Mouse (Mus musculus) heart, embryonic 16.5 days (tissue): Measurements from ENCODE around the gene Dglucy. TPM values are rescaled to one million over a fixed set of nuclear protein-coding genes. Genes with fewer than 3 reads are reported as not detected.

ENCODE experiments used
- ATAC-seq: fragments of 200-750 bp; cut with Nextera tagmentation; replicated peaks from 2 replicates; pipeline ENCODE4 v1.8.0; 2017; ENCODE audit warnings: moderate number of reproducible peaks; ENCODE audit not compliant: insufficient read depth, low FRiP score; ENCODE audit errors: extremely low read depth
- H3K27ac ChIP-seq: fragments of 300-500 bp; sonication (generic); 2 replicates; pipeline ENCODE4 v1.5.1; 2014; ENCODE audit warnings: mild to moderate bottlenecking, low read length, control low read depth, moderate library complexity
- H3K27me3 ChIP-seq: fragments of 300-500 bp; sonication (generic); 2 replicates; pipeline ENCODE4 v1.6.1; 2014; ENCODE audit warnings: low read length, mixed read lengths; ENCODE audit not compliant: control insufficient read depth, insufficient read depth
- H3K36me3 ChIP-seq: fragments of 300-500 bp; sonication (generic); 2 replicates; pipeline ENCODE4 v1.6.1; 2014; ENCODE audit not compliant: control insufficient read depth, insufficient read depth
- H3K4me1 ChIP-seq: fragments of 300-500 bp; sonication (generic); 2 replicates; pipeline ENCODE4 v1.6.1; 2014; ENCODE audit warnings: low read length, mixed read lengths; ENCODE audit not compliant: control insufficient read depth, insufficient read depth
- H3K4me2 ChIP-seq: fragments of 300-500 bp; sonication (generic); 2 replicates; pipeline ENCODE4 v1.6.1; 2014; ENCODE audit warnings: low read depth, mild to moderate bottlenecking, control low read depth, low read length
- H3K4me3 ChIP-seq: fragments of 300-500 bp; sonication (generic); 2 replicates; pipeline ENCODE4 v1.5.1; 2014; ENCODE audit warnings: mild to moderate bottlenecking, control low read depth, low read length
- H3K9ac ChIP-seq: fragments of 300-500 bp; sonication (generic); 2 replicates; pipeline ENCODE4 v1.6.1; 2014; ENCODE audit warnings: low read length, control low read depth
- H3K9me3 ChIP-seq: fragments of 300-500 bp; sonication (generic); replicated peaks from 2 replicates; pipeline ENCODE4 v1.6.1; 2016; ENCODE audit warnings: low read length; ENCODE audit not compliant: control insufficient read depth
- WGBS: fragments of 180-500 bp; shearing (Covaris S2); extraction: QIAGEN DNeasy Blood & Tissue Kit; methylation state at CpG from one replicate; pipeline ENCODE4 v1.1.7; 2014; 5-methylcytosine and 5-hydroxymethylcytosine counted together
- polyA plus RNA-seq: library from polyadenylated mRNA; unstranded; fragments of >200 nt; fragmentation: Nextera tagmentation; extraction: Ambion mirVana; gene quantifications from 2 replicates; pipeline ENCODE4 v1.2.1, GENCODE M21; 2015

Dglucy gene
- polyA plus RNA-seq, 1 experiment from 2014 or later: 6.3 TPM

- no peaks in the 10 kb centered on the region for H3K27me3 ChIP-seq
- no peaks in the 10 kb centered on the region for H3K36me3 ChIP-seq
- no peaks in the 10 kb centered on the region for H3K4me1 ChIP-seq
- ATAC-seq: no peak
- no peak overlapping the region for H3K4me2 ChIP-seq
- no peak overlapping the region for H3K4me3 ChIP-seq
- H3K9ac ChIP-seq: no peak overlapping the region
- no peak overlapping the region for H3K27ac ChIP-seq
- H3K9me3 ChIP-seq: no peaks in the 10 kb centered on the region
- WGBS: 71% methylated on average over 4 of the region's 4 CpGs
Observed at GRCm38 (mm10) chr12:100757427-100757826, 21.4 kb upstream of the Dglucy start.

GRCm38 (mm10) chr12:100762663-100763425, 16.0 kb upstream of the Dglucy start:
- H3K36me3 ChIP-seq: no peaks in the 10 kb centered on the region
- H3K27ac ChIP-seq: no peak overlapping the region
- H3K4me3 ChIP-seq: no peak overlapping the region
- no peak for ATAC-seq
- H3K27me3 ChIP-seq: no peaks in the 10 kb centered on the region
- H3K4me1 ChIP-seq: no peaks in the 10 kb centered on the region
- no peaks in the 10 kb centered on the region for H3K9me3 ChIP-seq
- H3K9ac ChIP-seq: no peak overlapping the region
- 65% methylated on average over 11 of the region's 11 CpGs for WGBS
- H3K4me2 ChIP-seq: no peak overlapping the region

- Histone ChIP-seq H3K36me3 (no peaks in the 10 kb centered on the region), H3K9ac (no peak overlapping the region), H3K27ac (no peak overlapping the region), H3K27me3 (no peaks in the 10 kb centered on the region), H3K4me3 (no peak overlapping the region), H3K9me3 (no peaks in the 10 kb centered on the region), H3K4me2 (no peak overlapping the region), H3K4me1 (no peaks in the 10 kb centered on the region)
- 51% methylated on average over 13 of the region's 13 CpGs for WGBS
- ATAC-seq: no peak
Observed at GRCm38 (mm10) chr12:100764329-100765018, 14.4 kb upstream of the Dglucy start.

GRCm38 (mm10) chr12:100769871-100770270, 9.0 kb upstream of the Dglucy start:
- no peaks in the 10 kb centered on the region for H3K27me3 ChIP-seq
- H3K4me3 ChIP-seq: no peak overlapping the region
- no peaks in the 10 kb centered on the region for H3K36me3 ChIP-seq
- 83% methylated on average over 6 of the region's 6 CpGs for WGBS
- no peaks in the 10 kb centered on the region for H3K9me3 ChIP-seq
- no peak overlapping the region for H3K9ac ChIP-seq
- H3K4me2 ChIP-seq: no peak overlapping the region
- no peak for ATAC-seq
- H3K4me1 ChIP-seq: peaks cover 4% of the 10 kb centered on the region
- H3K27ac ChIP-seq: no peak overlapping the region

- 55% methylated on average over 3 of the region's 3 CpGs for WGBS
- H3K9me3 ChIP-seq: no peaks in the 10 kb centered on the region
Observed at GRCm38 (mm10) chr12:100770765-100771164, 8.1 kb upstream of the Dglucy start.

GRCm38 (mm10) chr12:100772230-100772984, 6.5 kb upstream of the Dglucy start:
- Histone ChIP-seq H3K27me3 (no peaks in the 10 kb centered on the region), H3K9me3 (no peaks in the 10 kb centered on the region), H3K4me3 (no peak overlapping the region), H3K27ac (no peak overlapping the region), H3K4me1 (peaks cover 4% of the 10 kb centered on the region), H3K9ac (no peak overlapping the region), H3K4me2 (no peak overlapping the region), H3K36me3 (no peaks in the 10 kb centered on the region)
- ATAC-seq: no peak
- 19% methylated on average over 7 of the region's 7 CpGs for WGBS

More at GRCm38 (mm10) chr12:100770765-100771164, 8.1 kb upstream of the Dglucy start:
- ATAC-seq: no peak
- Histone ChIP-seq H3K9ac (no peak overlapping the region), H3K4me2 (no peak overlapping the region), H3K27me3 (no peaks in the 10 kb centered on the region), H3K4me1 (peaks cover 4% of the 10 kb centered on the region), H3K4me3 (no peak overlapping the region), H3K27ac (no peak overlapping the region), H3K36me3 (no peaks in the 10 kb centered on the region)

- H3K27ac ChIP-seq: no peak overlapping the region
- no peak overlapping the region for H3K4me3 ChIP-seq
- peaks cover 20% of the 10 kb centered on the region for H3K4me1 ChIP-seq
- WGBS: 61% methylated on average over 7 of the region's 7 CpGs
- no peak for ATAC-seq
- no peaks in the 10 kb centered on the region; the same call in 1 of the 2 replicates for H3K9me3 ChIP-seq
- H3K36me3 ChIP-seq: no peaks in the 10 kb centered on the region
- no peaks in the 10 kb centered on the region for H3K27me3 ChIP-seq
- no peak overlapping the region for H3K4me2 ChIP-seq
- H3K9ac ChIP-seq: no peak overlapping the region
Observed at GRCm38 (mm10) chr12:100774756-100775155, 4.1 kb upstream of the Dglucy start.

- Histone ChIP-seq H3K4me3 (no peak overlapping the region), H3K27ac (no peak overlapping the region), H3K4me1 (peaks cover 21% of the 10 kb centered on the region), H3K9ac (no peak overlapping the region), H3K36me3 (no peaks in the 10 kb centered on the region), H3K9me3 (no peaks in the 10 kb centered on the region; the same call in 1 of the 2 replicates), H3K4me2 (no peak overlapping the region), H3K27me3 (no peaks in the 10 kb centered on the region)
- ATAC-seq: no peak
Observed at GRCm38 (mm10) chr12:100775291-100775690, 3.6 kb upstream of the Dglucy start.
